Mouse (Mus musculus) forebrain, embryonic 12.5 days (tissue): Measurements from ENCODE around the gene Anpep. TPM values are rescaled to one million over a fixed set of nuclear protein-coding genes. Genes with fewer than 3 reads are reported as not detected.

Source experiments
- ATAC-seq: fragments of 200-750 bp; cut with Nextera tagmentation; 2 replicates; pipeline ENCODE4 v1.8.0; 2017; ENCODE audit warnings: moderate TSS enrichment; ENCODE audit not compliant: low FRiP score
- H3K27ac ChIP-seq: fragments of 300-500 bp; sonication (generic); 2 replicates; pipeline ENCODE4 v1.5.1; 2016; ENCODE audit warnings: mild to moderate bottlenecking
- H3K27me3 ChIP-seq: fragments of 300-500 bp; sonication (generic); 2 replicates; pipeline ENCODE4 v1.6.1; 2016; ENCODE audit warnings: mild to moderate bottlenecking
- H3K36me3 ChIP-seq: fragments of 300-500 bp; sonication (generic); replicated peaks from 2 replicates; pipeline ENCODE4 v1.6.1; 2016; ENCODE audit warnings: mild to moderate bottlenecking
- H3K4me1 ChIP-seq: fragments of 300-500 bp; sonication (generic); 2 replicates; pipeline ENCODE4 v1.6.1; 2016
- H3K4me2 ChIP-seq: fragments of 300-500 bp; sonication (generic); 2 replicates; pipeline ENCODE4 v1.6.1; 2016; ENCODE audit warnings: mild to moderate bottlenecking, moderate library complexity
- H3K4me3 ChIP-seq: fragments of 300-500 bp; sonication (generic); replicated peaks from 2 replicates; pipeline ENCODE4 v1.5.1; 2016; ENCODE audit warnings: mild to moderate bottlenecking
- H3K9ac ChIP-seq: fragments of 300-500 bp; sonication (generic); 2 replicates; pipeline ENCODE4 v1.6.1; 2016; ENCODE audit warnings: mild to moderate bottlenecking
- H3K9me3 ChIP-seq: fragments of 300-500 bp; sonication (generic); 2 replicates; pipeline ENCODE4 v1.6.1; 2016
- WGBS: fragments of 180-500 bp; shearing (Covaris S2); methylation state at CpG from one replicate; pipeline ENCODE4 v1.1.7; 2016; 5-methylcytosine and 5-hydroxymethylcytosine counted together
- polyA plus RNA-seq: library from polyadenylated mRNA; unstranded; fragments of >200 nt; fragmentation: Nextera tagmentation; extraction: Ambion mirVana; gene quantifications from 2 replicates; pipeline ENCODE4 v1.2.1, GENCODE M21; 2016

Gene Anpep
- 1.9 and 2.9 TPM in 2 replicates for polyA plus RNA-seq

GRCm38 (mm10) chr7:79860811-79861210 lies at the start of gene Anpep:
TSS of gene Anpep (minus strand) at chr7:79861059.
- H3K9ac ChIP-seq = no peak within 1 kb of the TSS
- H3K4me1 ChIP-seq = no peaks in the 10 kb centered on the region
- no peaks in the 10 kb centered on the region for H3K27me3 ChIP-seq
- no peak within 1 kb of the TSS for H3K4me2 ChIP-seq
- 82% methylated on average over 9 of the region's 9 CpGs for WGBS
- no peak within 1 kb of the TSS for H3K27ac ChIP-seq
- no peaks in the 10 kb centered on the region for H3K36me3 ChIP-seq
- H3K4me3 ChIP-seq = no peak within 1 kb of the TSS
- no peak for ATAC-seq
- H3K9me3 ChIP-seq = no peaks in the 10 kb centered on the region

- H3K27ac ChIP-seq = no peak overlapping the region
- no peak overlapping the region for H3K4me2 ChIP-seq
- 87% methylated on average over 2 of the region's 2 CpGs for WGBS
- peaks cover 46% of the 10 kb centered on the region for H3K36me3 ChIP-seq
- ATAC-seq = no peak
- no peaks in the 10 kb centered on the region for H3K9me3 ChIP-seq
- H3K4me3 ChIP-seq = no peak overlapping the region
- H3K9ac ChIP-seq = no peak overlapping the region
- H3K4me1 ChIP-seq = no peaks in the 10 kb centered on the region
- H3K27me3 ChIP-seq = no peaks in the 10 kb centered on the region
Observed at GRCm38 (mm10) chr7:79907356-79907755, 46.5 kb upstream of the Anpep start.

GRCm38 (mm10) chr7:79906914-79907313 lies 46.1 kb upstream of the Anpep start:
- no peak overlapping the region for H3K9ac ChIP-seq

DNA sequence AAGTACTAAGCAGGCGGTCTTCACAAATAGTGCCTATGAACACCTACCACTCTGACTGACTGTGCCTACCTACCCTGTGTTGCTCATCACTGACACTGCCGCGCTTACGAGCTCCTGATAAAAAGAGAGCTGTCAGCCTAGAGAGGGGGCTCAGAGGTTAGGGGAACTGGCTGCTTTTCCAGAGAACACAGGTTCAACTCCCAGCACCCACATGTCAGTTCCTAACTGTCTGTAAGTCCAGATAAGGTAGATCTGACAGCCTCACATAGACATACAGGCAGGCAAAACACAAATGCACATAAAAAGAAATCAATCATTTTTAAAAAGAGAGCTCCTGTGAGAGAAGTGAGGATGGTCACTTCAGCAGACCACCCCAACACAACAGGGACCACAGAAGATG lies 44.3 kb upstream of the Anpep start:
- 94% methylated on average over 4 of the region's 4 CpGs for WGBS
- H3K9ac ChIP-seq = no peak overlapping the region
- ATAC-seq = no peak
- no peak overlapping the region for H3K4me2 ChIP-seq
- H3K27me3 ChIP-seq = no peaks in the 10 kb centered on the region
- no peak overlapping the region for H3K27ac ChIP-seq
- no peaks in the 10 kb centered on the region for H3K4me1 ChIP-seq
- H3K9me3 ChIP-seq = no peaks in the 10 kb centered on the region
- H3K36me3 ChIP-seq = peaks cover 51% of the 10 kb centered on the region
- H3K4me3 ChIP-seq = no peak overlapping the region

More at GRCm38 (mm10) chr7:79906914-79907313, 46.1 kb upstream of the Anpep start:
- 93% methylated on average over 3 of the region's 3 CpGs for WGBS
- no peaks in the 10 kb centered on the region for H3K27me3 ChIP-seq
- H3K4me1 ChIP-seq = no peaks in the 10 kb centered on the region
- H3K36me3 ChIP-seq = peaks cover 50% of the 10 kb centered on the region
- H3K9me3 ChIP-seq = no peaks in the 10 kb centered on the region
- H3K4me3 ChIP-seq = no peak overlapping the region
- no peak overlapping the region for H3K4me2 ChIP-seq
- no peak for ATAC-seq
- no peak overlapping the region for H3K27ac ChIP-seq

GRCm38 (mm10) chr7:79903160-79903792 lies 42.4 kb upstream of the Anpep start:
- Histone ChIP-seq H3K4me1 (no peaks in the 10 kb centered on the region), H3K9me3 (no peaks in the 10 kb centered on the region), H3K27me3 (no peaks in the 10 kb centered on the region), H3K27ac (no peak overlapping the region), H3K4me2 (no peak overlapping the region), H3K36me3 (peaks cover 48% of the 10 kb centered on the region), H3K4me3 (no peak overlapping the region), H3K9ac (no peak overlapping the region)
- 91% methylated on average over 8 of the region's 8 CpGs for WGBS
- no peak for ATAC-seq

DNA sequence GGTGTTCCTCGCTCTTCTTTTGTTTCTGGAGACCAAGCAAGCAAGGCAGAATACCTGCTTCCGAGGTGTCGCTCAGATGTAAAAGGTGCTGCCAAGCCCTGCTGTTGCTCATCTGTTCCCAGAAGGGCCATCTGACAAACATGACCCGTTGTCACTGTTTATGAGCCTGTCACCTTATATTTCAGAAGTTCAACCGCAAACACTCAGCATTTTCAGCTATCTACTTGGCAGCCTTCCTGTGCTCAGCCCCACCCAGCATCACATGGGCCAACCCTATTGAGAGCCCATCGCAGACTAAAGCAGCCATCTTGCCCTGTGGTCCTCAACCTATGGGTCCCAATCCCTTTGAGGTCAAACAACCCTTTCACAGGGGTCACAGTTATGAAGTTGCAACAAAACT lies 39.9 kb upstream of the Anpep start:
- no peaks in the 10 kb centered on the region for H3K9me3 ChIP-seq
- no peaks in the 10 kb centered on the region for H3K27me3 ChIP-seq
- no peaks in the 10 kb centered on the region for H3K4me1 ChIP-seq
- H3K4me3 ChIP-seq = no peak overlapping the region
- WGBS = 97% methylated on average over 6 of the region's 6 CpGs
- H3K36me3 ChIP-seq = peaks cover 54% of the 10 kb centered on the region
- no peak for ATAC-seq
- H3K27ac ChIP-seq = no peak overlapping the region
- no peak overlapping the region for H3K9ac ChIP-seq
- H3K4me2 ChIP-seq = no peak overlapping the region

GRCm38 (mm10) chr7:79895225-79895624 lies 34.4 kb upstream of the Anpep start:
- 79% methylated on average over 3 of the region's 3 CpGs for WGBS

GRCm38 (mm10) chr7:79894790-79895189 lies 33.9 kb upstream of the Anpep start:
- ATAC-seq = no peak
- 88% methylated on average over 1 of the region's 1 CpGs for WGBS
- H3K9me3 ChIP-seq = no peaks in the 10 kb centered on the region
- H3K9ac ChIP-seq = no peak overlapping the region
- H3K4me3 ChIP-seq = no peak overlapping the region
- peaks cover 45% of the 10 kb centered on the region for H3K36me3 ChIP-seq
- H3K4me2 ChIP-seq = no peak overlapping the region
- no peaks in the 10 kb centered on the region for H3K27me3 ChIP-seq
- H3K4me1 ChIP-seq = no peaks in the 10 kb centered on the region
- no peak overlapping the region for H3K27ac ChIP-seq

More at GRCm38 (mm10) chr7:79895225-79895624, 34.4 kb upstream of the Anpep start:
- H3K4me1 ChIP-seq = no peaks in the 10 kb centered on the region
- H3K27me3 ChIP-seq = no peaks in the 10 kb centered on the region
- peaks cover 48% of the 10 kb centered on the region for H3K36me3 ChIP-seq
- no peaks in the 10 kb centered on the region for H3K9me3 ChIP-seq
- no peak for ATAC-seq
- H3K27ac ChIP-seq = no peak overlapping the region
- H3K4me2 ChIP-seq = no peak overlapping the region
- no peak overlapping the region for H3K4me3 ChIP-seq
- H3K9ac ChIP-seq = no peak overlapping the region

GRCm38 (mm10) chr7:79892576-79893428 lies 31.9 kb upstream of the Anpep start:
- no peaks in the 10 kb centered on the region for H3K4me1 ChIP-seq
- WGBS = 92% methylated on average over 6 of the region's 6 CpGs
- no peaks in the 10 kb centered on the region for H3K9me3 ChIP-seq
- no peak overlapping the region for H3K27ac ChIP-seq
- peaks cover 40% of the 10 kb centered on the region for H3K36me3 ChIP-seq
- no peak for ATAC-seq
- H3K9ac ChIP-seq = no peak overlapping the region
- no peak overlapping the region for H3K4me3 ChIP-seq
- no peaks in the 10 kb centered on the region for H3K27me3 ChIP-seq
- no peak overlapping the region for H3K4me2 ChIP-seq

- H3K4me3 ChIP-seq = no peak overlapping the region
- ATAC-seq = no peak
- WGBS = 94% methylated on average over 15 of the region's 15 CpGs
- H3K4me1 ChIP-seq = no peaks in the 10 kb centered on the region
- H3K27ac ChIP-seq = no peak overlapping the region
- H3K4me2 ChIP-seq = no peak overlapping the region
- H3K9ac ChIP-seq = no peak overlapping the region
- no peaks in the 10 kb centered on the region for H3K9me3 ChIP-seq
- no peaks in the 10 kb centered on the region for H3K27me3 ChIP-seq
- H3K36me3 ChIP-seq = peaks cover 35% of the 10 kb centered on the region
Observed at GRCm38 (mm10) chr7:79890436-79891221, 29.8 kb upstream of the Anpep start.

DNA sequence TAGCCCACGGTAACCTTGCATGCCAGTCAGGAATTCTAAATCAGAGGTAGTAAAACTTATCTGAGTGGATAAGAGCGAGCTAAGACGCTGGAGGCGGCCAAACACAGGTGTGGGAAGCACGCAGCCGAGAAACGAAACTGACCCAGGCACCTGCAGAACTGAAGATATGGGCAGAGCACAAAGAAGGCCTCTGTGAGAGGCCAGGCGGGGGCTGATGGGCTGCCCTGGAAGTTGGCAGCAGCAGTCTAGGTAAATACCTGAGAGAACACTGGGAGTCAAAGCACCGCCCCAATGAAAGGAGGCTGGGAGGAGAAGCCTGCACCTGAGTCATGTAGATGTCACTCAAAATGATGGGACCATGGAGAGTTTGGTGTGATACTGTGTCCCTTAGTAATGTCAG lies 27.7 kb upstream of the Anpep start:
- H3K4me3 ChIP-seq = no peak overlapping the region
- H3K9ac ChIP-seq = no peak overlapping the region
- 94% methylated on average over 9 of the region's 9 CpGs for WGBS
- no peaks in the 10 kb centered on the region for H3K4me1 ChIP-seq
- H3K36me3 ChIP-seq = peaks cover 37% of the 10 kb centered on the region
- H3K9me3 ChIP-seq = no peaks in the 10 kb centered on the region
- no peak overlapping the region for H3K27ac ChIP-seq
- H3K4me2 ChIP-seq = no peak overlapping the region
- no peaks in the 10 kb centered on the region for H3K27me3 ChIP-seq
- no peak for ATAC-seq

- H3K36me3 ChIP-seq = peaks cover 59% of the 10 kb centered on the region
- no peaks in the 10 kb centered on the region for H3K4me1 ChIP-seq
- no peaks in the 10 kb centered on the region for H3K9me3 ChIP-seq
- H3K9ac ChIP-seq = no peak overlapping the region
- H3K4me2 ChIP-seq = no peak overlapping the region
- H3K27ac ChIP-seq = no peak overlapping the region
- WGBS = 94% methylated on average over 7 of the region's 7 CpGs
- no peak overlapping the region for H3K4me3 ChIP-seq
- no peak for ATAC-seq
- H3K27me3 ChIP-seq = no peaks in the 10 kb centered on the region
Observed at GRCm38 (mm10) chr7:79883613-79884334, 22.9 kb upstream of the Anpep start.
